Mouse (Mus musculus): ENCODE results near the gene Olfr652.

Olfr652 gene

GRCm38 (mm10) chr7:104560601-104561000 is at the start of gene Olfr652:
Gene Olfr652 (plus strand): TSS chr7:104560901.
- DNase-seq (ENCODE audit: low read depth, low spot score), result no peak

DNA sequence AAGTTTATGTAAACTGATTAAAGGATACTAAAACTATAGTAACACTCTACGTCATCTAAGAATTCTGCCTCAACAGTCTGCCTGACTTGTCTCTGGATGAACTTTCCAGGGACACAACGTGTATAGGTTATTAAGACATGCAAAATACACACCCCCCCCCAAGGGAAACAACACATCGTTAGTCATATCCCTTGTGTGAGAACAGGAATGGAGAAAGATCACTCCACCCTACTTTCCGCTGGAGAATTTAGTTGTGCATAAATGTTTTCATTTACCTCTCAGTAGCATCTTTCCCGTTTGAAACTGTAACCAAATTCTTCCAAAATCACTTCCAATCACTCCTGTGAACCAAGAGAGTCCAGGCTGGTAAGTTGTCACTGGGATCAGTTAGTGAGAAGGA is 10.9 kb upstream of the Olfr652 start, which contains the start of gene Olfr651:
TSS of gene Olfr651 (plus strand) at position 301 of the 400 bp plus-strand sequence.
- DNase-seq (ENCODE audit: low read depth, low spot score), result no peak

DNA sequence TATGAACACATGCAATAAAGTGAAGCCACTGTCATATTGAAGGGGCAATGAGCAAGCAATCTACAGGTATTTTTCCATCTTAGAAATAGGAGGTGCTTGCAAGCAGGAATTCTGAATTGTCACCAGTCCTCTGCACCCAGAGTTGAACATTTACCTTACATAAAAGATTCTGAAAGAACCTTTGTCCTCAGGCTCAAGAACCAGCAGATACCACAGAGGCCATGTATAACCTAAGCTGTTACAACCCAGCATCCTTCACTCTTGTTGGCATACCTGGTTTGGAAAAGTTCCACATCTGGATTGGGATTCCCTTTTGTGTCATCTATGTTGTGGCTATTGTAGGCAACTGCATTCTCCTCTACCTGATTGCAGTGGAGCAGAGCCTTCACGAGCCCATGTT is 8.0 kb upstream of the Olfr652 start:
- no peak for DNase-seq (ENCODE audit: low read depth, low spot score)

DNA sequence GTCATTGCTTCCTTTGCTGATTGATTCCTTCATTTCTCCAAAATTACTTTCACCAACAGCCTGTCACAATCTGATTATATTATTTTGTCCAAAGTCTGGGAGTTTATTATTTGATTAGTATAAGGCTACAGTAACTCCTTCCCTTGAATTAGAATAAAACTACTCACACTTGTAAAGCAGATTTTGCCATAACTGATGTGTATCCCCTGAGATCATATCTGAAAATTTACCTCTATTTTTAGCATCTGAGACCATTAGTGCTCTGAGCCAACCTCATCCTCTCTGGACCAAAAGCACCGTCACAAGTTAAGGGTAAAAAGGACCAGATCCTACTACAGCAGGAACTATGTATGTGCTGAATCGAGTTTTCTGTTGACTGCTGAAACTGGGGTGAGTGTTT is 16.3 kb downstream of the Olfr652 start, which contains the start of gene Olfr653:
TSS of gene Olfr653 (plus strand) at position 301 of the 400 bp plus-strand sequence.
- no peak for DNase-seq (ENCODE audit: low read depth, low spot score)

DNA sequence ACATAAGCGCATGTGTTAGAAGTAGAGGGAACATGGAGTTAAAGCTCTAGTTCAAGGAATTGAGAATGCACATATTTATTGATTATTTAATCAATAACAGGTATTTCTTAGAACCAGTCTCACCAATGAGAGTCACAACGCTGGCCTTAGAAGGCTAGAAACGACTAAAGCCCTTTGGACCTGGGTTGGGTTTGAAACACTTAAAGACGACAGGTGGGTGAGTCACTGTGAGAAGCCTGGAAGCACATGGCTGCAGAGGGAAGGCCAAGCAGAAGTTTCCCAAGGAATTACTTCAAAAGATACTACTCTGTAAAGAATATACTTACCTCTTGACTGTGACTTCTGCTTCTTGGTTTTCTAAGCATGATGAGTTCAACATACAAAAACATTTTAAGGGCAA is 20.1 kb downstream of the Olfr652 start:
- no peak for DNase-seq (ENCODE audit: low read depth, low spot score)

DNA sequence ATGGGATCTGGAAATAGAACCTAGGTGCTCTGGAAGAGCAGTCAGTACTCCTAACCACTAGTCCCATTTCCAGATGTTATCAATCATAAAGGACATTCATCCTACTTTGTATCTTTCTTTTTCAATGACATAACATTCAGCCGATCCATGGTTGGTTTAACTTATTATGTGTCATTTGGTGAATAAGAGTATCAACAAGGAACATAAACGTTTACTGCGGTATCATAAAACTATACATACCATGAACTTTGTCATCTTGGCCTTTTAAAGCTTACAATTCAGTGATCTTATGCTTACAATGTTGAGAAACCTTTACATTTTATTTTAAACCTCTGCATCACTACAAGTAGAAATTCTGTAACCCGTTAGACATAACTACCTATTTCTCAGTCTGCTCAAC is 20.7 kb downstream of the Olfr652 start:
- no peak for DNase-seq (ENCODE audit: low read depth, low spot score)

GRCm38 (mm10) chr7:104586725-104587124 is 26.0 kb downstream of the Olfr652 start, which contains the start of gene Olfr654:
Gene Olfr654 (plus strand): TSS chr7:104587025.
- DNase-seq (ENCODE audit: low read depth, low spot score), result no peak

DNA sequence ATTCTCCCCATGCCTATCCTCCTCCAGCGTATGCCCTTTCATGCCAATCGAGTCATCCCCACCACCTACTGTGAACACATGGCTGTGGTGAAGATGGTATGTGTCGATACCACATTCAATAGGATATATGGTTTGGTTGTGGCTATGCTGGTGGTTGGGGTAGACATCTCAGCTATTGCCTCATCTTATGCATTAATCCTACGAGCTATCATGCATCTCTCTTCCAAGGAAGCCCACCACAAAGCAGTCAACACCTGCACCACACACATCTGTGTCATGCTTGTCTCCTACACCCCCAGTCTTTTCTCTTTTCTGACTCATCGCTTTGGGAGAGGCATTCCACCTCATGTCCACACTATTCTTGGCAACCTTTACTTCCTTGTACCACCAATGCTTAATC is 27.6 kb downstream of the Olfr652 start:
- DNase-seq (ENCODE audit: low read depth, low spot score), result no peak

GRCm38 (mm10) chr7:104601679-104602078 is 41.0 kb downstream of the Olfr652 start, which contains the start of gene Olfr655:
Gene Olfr655 (minus strand): TSS chr7:104601779.
- DNase-seq (ENCODE audit: low read depth, low spot score), result no peak

DNA sequence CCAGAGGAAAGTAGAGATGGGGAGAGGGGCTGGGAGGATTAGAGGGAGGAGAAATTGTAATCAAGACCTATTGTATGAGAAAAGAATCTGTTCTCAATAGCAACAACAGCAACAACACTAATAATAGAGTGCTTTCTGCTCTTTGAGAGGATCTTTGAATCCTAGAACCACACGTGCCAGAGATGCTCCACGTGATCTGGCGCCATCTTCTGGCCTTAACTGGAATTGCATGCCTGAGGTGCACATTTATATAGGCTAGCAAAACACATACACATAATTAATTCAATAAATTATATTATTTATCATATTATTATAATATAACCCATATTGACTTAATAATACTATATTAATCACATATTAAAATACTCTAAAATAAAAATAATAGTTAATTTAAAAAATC is 42.5 kb downstream of the Olfr652 start:
- DNase-seq (ENCODE audit: low read depth, low spot score), result no peak

- DNase-seq (ENCODE audit: low read depth, low spot score), result no peak
These were observed 44.0 kb downstream of the Olfr652 start for GRCm38 (mm10) chr7:104604727-104605126.

- no peak for DNase-seq (ENCODE audit: low read depth, low spot score)
These were observed 53.0 kb downstream of the Olfr652 start, which contains the start of gene Olfr656 for GRCm38 (mm10) chr7:104613655-104614054. Gene Olfr656 (plus strand): TSS chr7:104613955.

All from retina, adult 2 months (tissue).